Mouse (Mus musculus): ENCODE results near the gene Papola.
"Not testable (repeated sequence)": the region's sequence is repeated elsewhere in the genome, so short reads cannot be mapped to it uniquely, and the experiment has no call there.

Gene Papola

DNA sequence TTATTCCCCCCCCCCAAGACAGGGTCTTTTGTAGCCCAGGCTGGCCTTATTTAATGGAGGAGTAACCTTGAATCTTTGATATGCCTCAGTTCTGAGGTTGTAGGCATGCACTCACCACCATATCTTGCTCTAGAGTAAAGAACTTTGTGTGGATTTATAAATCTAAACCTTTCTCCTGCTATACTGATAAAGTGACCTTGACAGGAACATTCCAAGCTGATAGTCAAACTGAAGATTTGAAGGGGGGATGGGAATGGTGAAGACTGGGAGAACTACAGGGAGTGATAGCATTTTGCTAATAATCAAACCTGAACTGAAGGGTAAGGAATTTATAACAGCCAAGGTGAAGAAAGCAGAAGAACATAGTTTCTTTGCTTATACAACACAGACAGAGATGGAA lies 13.5 kb downstream of the Papola start:
- DNase-seq (ENCODE audit: low read depth, low spot score): no peak

GRCm38 (mm10) chr12:105805790-105806189 lies 21.3 kb downstream of the Papola start:
- no peak for DNase-seq (ENCODE audit: low read depth, low spot score)

- DNase-seq (ENCODE audit: low read depth, low spot score): no peak
These were observed 21.7 kb downstream of the Papola start for GRCm38 (mm10) chr12:105806205-105806604.

- DNase-seq (ENCODE audit: low read depth, low spot score): no peak
These were observed 22.9 kb downstream of the Papola start for GRCm38 (mm10) chr12:105807416-105807815.

- no peak for DNase-seq (ENCODE audit: low read depth, low spot score)
These were observed 24.5 kb downstream of the Papola start for GRCm38 (mm10) chr12:105808945-105809344.

- no peak for DNase-seq (ENCODE audit: low read depth, low spot score)
These were observed 26.1 kb downstream of the Papola start for GRCm38 (mm10) chr12:105810608-105811007.

GRCm38 (mm10) chr12:105813957-105814356 lies 29.5 kb downstream of the Papola start:
- no peak for DNase-seq (ENCODE audit: low read depth, low spot score)

DNA sequence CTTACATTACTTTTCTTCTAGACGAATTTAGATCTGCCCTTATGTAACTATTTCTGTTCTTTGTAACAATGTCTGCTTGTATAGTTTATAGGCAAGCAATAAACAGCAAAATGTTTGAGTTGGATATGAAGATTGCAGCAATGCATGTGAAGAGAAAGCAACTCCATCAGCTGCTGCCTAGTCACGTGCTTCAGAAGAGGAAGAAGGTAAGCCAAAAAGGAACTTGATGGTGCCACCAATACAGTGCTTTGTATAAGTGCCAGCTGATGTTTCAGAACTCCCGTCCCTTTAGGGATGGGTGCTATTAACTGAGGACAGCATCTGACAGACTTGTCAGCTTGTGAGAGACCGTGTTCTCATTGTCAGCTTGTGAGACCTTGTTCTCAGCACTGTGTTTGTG lies 39.0 kb downstream of the Papola start:
- DNase-seq (ENCODE audit: low read depth, low spot score): no peak

GRCm38 (mm10) chr12:105824743-105825142 lies 40.2 kb downstream of the Papola start:
- no peak for DNase-seq (ENCODE audit: low read depth, low spot score)

GRCm38 (mm10) chr12:105825266-105825665 lies 40.8 kb downstream of the Papola start:
- DNase-seq (ENCODE audit: low read depth, low spot score): no peak

GRCm38 (mm10) chr12:105832541-105832940 lies 48.0 kb downstream of the Papola start:
- DNase-seq (ENCODE audit: low read depth, low spot score): no peak

DNA sequence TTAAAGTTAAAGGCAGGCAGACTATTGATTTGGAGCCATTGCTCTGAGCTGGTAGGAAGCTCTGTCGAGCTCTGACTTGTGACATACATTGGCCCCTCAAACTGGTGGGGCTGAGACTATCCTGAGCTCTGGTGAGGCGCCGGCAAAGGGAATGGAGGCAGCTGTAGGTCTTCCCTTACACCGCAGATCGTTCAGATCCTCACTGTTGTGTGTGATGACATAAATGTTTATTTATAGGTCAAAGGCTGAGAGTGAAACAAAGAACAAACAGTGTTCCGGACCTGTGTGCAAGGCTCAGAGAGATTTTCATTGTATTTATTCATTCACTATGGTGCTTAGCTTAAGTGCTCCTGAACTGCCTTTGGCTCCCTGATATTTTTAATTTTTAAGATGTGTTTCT lies 50.4 kb downstream of the Papola start:
- DNase-seq (ENCODE audit: low read depth, low spot score): no peak

DNA sequence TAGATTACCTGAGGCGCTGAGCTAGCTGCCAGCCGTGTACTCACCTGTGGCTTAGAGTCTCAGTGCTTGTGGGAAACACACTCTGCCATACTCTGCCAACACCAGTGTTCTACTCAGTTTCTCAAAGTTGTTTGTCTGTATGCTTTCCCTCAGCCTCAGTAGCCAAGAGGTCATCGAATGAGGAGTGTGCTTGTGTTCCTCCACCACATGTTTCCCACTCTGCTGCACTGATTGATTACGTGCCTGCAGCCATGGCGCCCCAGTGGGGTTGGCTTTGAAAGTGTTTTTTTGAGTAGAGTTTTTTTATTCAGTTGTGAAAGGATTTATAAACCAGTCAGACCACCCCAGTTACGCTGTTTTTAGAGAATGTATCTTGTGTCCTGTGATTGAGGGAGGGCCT lies 51.1 kb downstream of the Papola start:
- DNase-seq (ENCODE audit: low read depth, low spot score): no peak

DNA sequence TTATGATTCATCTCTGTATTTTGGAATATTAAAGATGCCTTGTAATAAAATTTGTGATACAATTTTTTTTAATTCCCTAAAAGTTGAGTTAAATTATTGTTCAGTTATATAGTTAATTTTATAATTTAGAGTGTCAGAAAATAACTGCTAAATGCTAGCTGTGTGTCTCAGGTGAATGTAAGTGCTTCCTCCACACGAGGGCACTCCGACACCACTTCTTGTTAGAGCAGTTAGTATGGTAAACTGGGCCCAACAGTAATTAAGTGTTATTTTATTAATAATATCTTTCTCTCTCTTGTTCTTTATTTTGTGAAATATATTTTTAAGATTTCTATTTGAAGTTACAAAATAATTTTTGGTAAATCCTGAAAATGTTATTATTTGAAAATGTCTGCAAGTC lies 51.7 kb downstream of the Papola start:
- DNase-seq (ENCODE audit: low read depth, low spot score): no peak

GRCm38 (mm10) chr12:105839096-105839495 lies 54.6 kb downstream of the Papola start:
- peak; percentile 44 for DNase-seq (ENCODE audit: low read depth, low spot score)

DNA sequence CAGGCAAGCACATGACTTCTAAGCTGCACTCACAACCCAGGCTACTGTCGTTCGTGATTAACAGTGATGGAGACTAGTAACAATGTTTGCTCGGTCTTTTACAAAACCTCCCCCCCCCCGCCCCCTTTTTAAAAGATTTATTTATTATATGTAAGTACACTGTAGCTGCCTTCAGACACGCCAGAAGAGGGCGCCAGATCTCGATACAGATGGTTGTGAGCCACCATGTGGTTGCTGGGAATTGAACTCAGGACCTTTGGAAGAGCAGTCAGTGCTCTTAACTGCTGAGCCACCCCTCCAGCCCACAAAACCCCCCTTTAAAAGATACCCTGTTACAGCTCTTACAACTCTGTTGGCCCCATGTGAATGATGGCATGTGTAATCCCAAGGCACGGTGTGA lies 56.1 kb downstream of the Papola start:
- not testable (repeated sequence) for DNase-seq (ENCODE audit: low read depth, low spot score)

- no peak for DNase-seq (ENCODE audit: low read depth, low spot score)
These were observed 58.9 kb downstream of the Papola start for GRCm38 (mm10) chr12:105843243-105844005.

- no peak for DNase-seq (ENCODE audit: low read depth, low spot score)
These were observed 59.9 kb downstream of the Papola start for GRCm38 (mm10) chr12:105844406-105844805.

DNA sequence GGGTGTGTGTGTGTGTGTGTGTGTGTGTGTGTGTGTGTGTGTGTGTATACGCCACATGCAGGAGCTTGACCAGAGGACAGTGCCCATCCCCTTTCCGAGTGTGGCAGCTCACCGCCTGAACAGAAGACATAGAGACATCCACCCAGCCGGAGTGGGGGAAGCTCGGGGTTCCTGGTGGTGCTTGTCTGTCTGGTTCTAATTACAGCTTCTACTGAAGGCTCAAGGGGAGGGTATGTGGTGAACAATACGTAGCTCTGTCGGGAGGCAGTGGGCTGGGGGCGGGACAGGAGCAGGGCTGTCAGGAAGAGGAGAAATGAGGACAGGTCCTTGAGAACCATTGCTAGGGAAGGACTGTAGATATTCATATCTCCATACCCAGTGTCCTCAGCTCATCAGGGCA lies 64.6 kb downstream of the Papola start:
- peak; percentile 48 for DNase-seq (ENCODE audit: low read depth, low spot score)

GRCm38 (mm10) chr12:105850675-105851074 lies 66.2 kb downstream of the Papola start:
- no peak for DNase-seq (ENCODE audit: low read depth, low spot score)

DNA sequence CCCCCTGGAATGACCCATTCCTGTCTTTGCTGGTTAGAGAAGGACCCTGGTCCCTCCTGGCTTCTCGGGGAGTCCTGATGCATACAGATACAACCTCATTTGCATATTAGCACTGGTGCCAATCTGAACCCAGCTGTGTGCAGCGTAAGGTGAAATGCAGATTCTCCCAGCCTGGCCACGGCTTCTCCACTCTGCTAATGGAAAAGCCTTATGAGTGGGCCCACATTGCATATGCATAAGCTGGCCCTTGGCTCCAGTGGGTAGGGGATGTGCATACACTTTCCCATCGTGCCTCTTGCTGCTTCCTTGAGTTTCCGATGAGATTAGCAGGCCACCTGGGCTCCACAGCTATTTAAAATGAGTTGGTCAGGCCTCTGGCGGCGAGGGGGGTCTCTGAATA lies 68.3 kb downstream of the Papola start:
- DNase-seq (ENCODE audit: low read depth, low spot score): no peak

- no peak for DNase-seq (ENCODE audit: low read depth, low spot score)
These were observed 70.1 kb downstream of the Papola start for GRCm38 (mm10) chr12:105854639-105855038.

DNA sequence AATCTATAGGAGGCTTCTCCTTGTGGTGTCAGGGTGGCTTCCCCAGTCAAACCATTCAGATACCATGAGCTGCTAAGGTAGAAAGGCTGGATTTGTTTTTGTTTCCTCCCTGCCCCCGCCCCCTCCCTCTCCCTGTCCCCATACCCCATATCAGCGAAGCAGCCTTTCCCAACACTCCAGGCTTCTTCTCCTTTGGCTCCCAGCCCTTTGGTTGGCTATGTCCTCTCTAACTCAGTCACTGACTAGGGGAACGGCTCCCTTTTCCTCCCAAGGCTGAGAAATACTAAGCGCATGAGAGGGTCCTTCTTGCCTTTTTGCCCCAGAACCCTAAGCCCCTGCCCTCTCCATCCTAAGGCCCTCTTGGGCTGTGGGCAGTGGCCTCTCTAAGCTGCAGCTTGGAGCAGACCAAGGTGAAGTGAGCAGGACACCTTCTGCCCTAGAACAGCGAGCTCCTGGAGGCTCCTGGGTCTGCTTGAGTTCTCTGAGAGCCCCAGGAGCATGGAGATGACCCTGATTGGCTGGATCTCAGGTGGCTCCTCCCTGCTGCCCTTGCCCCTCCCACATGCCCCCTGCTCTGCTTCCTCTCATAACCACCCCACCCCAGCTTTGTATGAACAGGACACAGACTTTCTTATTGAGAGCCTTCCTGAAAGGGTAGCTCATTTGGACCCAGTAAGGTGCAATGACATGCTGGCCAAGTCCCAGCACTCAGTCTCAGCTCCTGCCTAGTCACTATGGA lies 73.6 kb downstream of the Papola start:
- no peak for DNase-seq (ENCODE audit: low read depth, low spot score)
